Mouse (Mus musculus): ENCODE measurements around the gene Tmem80.

The Tmem80 gene

DNA sequence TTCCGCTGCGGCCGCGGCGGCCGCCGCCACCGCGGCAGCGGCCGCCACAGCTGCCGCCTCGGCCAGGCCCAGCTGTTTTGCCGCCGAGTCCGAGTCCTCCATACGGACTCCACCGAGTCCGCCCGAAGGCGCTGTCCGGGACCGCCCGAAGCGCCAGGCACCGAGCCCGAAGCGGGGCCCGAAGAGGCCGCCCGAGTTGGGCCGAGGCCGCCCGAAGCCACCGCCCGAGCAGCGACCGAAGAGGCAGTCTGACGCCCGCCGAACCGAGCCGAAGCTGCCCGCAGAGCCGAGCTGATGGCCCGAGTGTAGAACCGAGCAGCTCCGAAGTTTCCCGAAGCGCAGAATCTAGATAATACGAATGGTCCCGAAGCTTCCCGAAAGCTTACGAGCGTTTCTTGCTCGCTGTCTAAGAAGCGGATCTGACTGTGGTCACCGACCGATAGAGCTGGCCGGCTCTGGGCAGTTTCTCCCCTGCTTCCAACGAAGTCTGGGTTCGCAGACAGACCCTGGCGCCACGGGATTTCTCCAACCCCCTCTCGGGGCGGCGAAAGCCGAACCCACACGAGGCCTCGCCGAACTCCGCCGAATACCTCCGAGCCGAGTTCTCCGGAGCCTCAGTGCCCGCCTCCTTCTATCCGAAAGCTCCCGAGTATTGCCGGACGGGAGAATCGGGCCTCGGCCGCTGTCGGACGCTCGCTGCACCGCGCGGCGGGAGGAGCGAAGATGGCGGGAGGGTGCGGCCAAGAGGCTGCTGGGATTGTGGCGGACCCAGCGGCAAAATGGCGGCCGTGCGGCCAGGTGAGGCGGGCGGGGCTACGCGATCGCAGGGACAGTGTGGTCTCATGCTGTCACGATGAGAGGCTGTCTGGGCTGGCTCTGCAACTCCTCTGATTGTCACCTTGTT is at the start of gene Tmem80, which contains the start of gene Deaf1:
Tmem80 (plus strand) TSS at position 271 of the 904 bp plus-strand sequence.
Deaf1 (minus strand) TSS at position 222 of the 904 bp plus-strand sequence.
- peak; percentile 98 for DNase-seq (ENCODE audit: low spot score in 2 of 2)

DNA sequence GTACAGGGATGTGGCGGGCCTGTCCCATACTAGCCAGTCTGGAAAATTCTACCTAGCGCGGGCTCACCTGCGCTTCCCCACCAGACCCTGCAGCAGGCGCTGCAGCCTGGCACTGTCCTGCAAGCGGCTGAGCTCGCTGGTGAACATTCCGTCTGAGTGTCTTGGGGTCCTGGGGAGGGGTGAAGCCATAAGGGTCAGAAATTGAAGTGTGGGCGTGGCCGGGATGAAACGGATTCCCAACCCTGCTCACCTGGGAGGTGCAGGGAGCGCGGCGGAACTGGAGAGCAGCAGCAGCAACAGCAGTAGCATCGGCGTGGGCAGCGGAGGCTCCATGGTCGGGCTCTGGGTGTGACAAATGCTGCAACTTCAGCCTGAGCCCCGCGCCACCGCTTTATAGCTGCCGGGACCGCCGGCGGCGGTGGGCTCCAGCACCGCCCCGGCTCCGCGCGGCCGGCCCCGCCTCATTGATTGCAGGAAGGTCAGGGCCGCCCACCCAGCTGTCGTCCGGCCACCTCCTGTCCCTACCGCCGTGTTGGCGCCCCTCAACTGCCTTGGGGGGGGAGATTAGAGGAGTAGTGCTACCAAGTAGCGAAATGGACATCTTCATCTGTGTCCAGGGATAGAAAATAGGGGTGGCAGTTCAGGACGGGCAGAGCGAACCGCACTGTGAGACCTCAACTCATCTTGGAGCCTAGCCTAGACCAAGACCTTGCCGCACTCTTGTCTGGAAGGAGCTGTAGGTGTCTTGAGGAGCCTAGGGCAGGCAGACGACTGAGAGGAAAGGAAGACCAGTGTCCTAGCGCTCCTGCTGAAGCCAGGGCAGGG is 48.6 kb upstream of the Tmem80 start, which contains the start of gene Sct:
Sct (minus strand) TSS at position 368 of the 825 bp plus-strand sequence.
- DNase-seq (ENCODE audit: low spot score in 2 of 2), result no peak

- no peak for DNase-seq (ENCODE audit: low spot score in 2 of 2)
Measured at GRCm38 (mm10) chr7:141281442-141281841, 46.1 kb upstream of the Tmem80 start.

- no peak for DNase-seq (ENCODE audit: low spot score in 2 of 2)
Measured at GRCm38 (mm10) chr7:141282756-141283155, 44.8 kb upstream of the Tmem80 start.

DNA sequence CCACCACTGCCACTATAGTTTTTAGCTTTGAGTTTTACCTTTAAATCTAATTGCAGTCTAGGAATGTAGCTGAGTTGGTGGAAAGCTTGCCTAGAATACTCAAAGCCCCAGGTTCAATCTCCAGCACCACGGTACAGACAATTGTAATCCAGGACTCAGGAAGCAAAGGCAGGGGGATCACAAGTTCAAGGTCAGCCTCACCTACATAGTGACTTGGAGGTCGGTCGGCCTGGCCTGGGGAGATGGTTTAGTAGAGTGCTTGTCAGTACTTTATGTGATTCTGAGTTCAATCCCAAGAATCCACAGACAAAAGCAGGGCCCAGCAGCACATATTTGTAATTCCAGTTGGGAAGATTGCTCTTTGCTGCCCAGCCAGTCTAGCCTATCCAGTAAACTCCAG is 39.5 kb upstream of the Tmem80 start:
- DNase-seq (ENCODE audit: low spot score in 2 of 2), result no peak

- no peak for DNase-seq (ENCODE audit: low spot score in 2 of 2)
Measured at GRCm38 (mm10) chr7:141291921-141292582, 35.5 kb upstream of the Tmem80 start, which contains the start of gene Drd4. Gene Drd4 (plus strand): TSS chr7:141292006.

DNA sequence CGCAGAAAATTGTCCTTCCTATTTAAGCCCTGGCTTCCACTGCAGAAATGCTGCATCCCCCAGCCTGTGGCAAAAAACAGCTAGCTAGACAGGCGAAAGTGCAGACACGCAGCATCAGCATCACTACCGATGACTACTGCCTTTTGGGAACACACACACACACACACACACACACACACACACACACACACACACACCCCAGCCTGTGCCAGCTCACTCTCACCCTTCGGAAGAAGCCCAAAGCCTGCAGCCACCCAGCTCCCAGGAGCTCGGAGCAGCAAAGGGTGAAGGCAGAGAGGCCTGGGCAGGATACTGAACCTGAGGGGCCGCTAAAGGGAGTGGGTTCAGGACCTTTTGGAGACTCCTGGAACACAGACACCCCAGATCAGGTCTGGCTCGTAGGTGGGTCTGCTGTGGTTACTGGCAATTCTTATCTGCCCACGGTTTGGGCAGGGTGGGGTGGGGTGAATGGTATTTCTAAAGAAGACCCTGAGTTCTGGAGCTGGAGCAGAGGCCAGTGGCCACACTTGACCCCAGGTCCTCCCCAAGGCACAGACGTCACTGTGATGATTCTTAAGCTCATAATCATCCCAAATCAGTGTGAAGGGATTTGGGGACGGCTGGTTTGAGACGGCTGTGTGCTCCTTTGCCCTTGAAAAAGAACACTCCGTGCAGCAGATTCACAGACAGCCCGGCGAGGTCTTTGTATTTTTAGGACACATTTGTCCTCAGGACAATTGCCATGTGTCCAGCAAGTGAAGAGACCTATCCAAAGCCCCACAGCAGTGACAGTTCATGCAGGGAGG is 34.8 kb upstream of the Tmem80 start:
- DNase-seq (ENCODE audit: low spot score in 2 of 2), result no peak

- no peak for DNase-seq (ENCODE audit: low spot score in 2 of 2)
Measured at GRCm38 (mm10) chr7:141293852-141294471, 33.6 kb upstream of the Tmem80 start.

- DNase-seq (ENCODE audit: low spot score in 2 of 2), result no peak
Measured at GRCm38 (mm10) chr7:141294479-141294878, 33.1 kb upstream of the Tmem80 start.

DNA sequence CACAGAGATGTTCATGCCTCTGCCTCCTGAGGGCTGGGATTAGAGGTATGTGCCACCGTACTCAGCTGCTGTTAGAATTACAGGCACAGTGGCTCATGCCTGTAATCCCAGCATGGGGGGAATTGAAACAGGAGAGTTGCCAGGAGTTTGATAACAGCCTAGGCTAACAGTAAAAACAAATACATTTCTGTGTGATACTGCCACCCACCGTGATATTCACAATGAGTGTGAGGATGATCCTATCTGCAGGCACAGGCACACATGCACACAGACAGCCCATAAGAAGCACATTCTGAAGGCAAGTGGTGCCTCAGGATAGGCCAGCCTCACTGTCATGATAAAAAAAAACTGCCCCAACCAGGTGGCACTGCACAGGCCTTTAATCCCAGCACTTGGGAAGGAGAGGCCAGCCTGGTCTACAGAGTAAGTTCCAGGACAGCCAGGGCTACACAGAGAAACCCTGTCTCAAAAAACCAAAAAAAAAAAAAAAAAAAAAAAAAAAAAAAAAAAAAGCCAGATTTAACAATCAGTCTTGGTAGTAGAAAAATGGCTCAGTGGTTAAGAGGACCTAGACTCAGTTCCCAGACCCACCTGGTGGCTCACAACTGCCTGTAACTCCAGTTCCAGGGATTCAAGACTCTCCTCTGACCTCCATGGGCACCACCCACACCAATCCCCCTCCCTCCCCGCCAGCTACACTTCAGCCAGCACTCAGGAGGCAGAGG is 29.5 kb upstream of the Tmem80 start:
- no peak for DNase-seq (ENCODE audit: low spot score in 2 of 2)

DNA sequence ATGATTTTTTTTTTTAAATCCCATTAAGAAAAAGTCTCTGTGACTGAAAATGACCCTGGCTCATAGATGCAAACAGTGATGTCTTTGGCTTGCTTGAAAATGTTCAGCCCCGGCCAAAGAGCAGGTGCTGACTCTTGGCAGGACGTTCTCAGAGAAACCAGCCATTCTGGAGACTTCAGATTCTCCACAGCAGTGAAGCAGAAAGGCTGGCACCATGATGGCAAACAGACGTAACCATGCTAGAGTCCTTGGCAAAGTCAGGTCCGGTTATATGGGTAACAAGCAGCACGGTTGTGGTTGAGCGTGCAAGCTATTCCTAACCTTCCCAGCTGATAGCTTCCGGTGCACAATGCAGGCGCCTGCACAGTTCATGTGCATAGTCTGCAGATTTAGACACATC is 28.4 kb upstream of the Tmem80 start:
- no peak for DNase-seq (ENCODE audit: low spot score in 2 of 2)

DNA sequence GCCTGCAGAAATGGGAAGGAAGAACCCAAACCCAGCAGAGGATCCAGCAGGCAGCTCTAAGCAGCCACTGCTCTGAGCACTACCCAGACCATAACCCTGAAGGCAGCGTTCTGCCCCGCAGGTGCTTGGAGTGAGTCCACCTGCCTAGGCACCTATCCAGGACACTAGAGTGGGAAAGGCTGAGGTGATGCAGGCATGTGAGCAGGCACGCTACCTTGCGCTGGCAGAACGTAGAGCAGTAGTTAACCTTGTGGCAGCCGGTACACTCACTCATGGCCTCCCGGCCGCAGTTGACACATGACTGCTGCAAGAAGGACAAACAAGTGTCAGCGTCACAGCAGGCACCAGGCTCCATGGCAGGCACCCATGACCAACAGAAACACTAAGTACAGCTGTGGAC is 26.2 kb upstream of the Tmem80 start:
- DNase-seq (ENCODE audit: low spot score in 2 of 2), result no peak

- DNase-seq (ENCODE audit: low spot score in 2 of 2), result peak; percentile 27 to 44
Measured at GRCm38 (mm10) chr7:141302702-141303268, 24.8 kb upstream of the Tmem80 start.

DNA sequence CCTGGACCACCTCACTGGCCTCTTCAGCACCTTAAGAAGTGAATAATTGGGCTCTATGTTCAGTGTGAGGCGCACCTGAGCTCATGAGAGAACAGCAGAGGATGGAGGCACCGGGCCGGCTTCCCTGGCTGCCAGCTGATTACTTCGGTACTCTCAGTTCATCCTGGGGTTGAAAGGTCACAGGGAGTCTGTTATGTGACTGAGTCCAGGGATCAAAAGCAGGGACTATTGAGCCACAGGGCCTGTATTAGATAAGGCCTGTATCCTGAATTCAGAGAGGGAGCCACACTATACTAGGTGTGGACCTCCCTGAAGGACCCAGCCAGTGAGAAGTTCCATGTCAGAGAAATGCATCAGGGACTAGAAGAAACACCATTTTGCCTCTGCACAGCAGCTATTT is 23.0 kb upstream of the Tmem80 start:
- no peak for DNase-seq (ENCODE audit: low spot score in 2 of 2)

- DNase-seq (ENCODE audit: low spot score in 2 of 2), result no peak
Measured at GRCm38 (mm10) chr7:141314416-141314815, 13.1 kb upstream of the Tmem80 start.

GRCm38 (mm10) chr7:141315076-141315475 is 12.5 kb upstream of the Tmem80 start:
- DNase-seq (ENCODE audit: low spot score in 2 of 2), result no peak

DNA sequence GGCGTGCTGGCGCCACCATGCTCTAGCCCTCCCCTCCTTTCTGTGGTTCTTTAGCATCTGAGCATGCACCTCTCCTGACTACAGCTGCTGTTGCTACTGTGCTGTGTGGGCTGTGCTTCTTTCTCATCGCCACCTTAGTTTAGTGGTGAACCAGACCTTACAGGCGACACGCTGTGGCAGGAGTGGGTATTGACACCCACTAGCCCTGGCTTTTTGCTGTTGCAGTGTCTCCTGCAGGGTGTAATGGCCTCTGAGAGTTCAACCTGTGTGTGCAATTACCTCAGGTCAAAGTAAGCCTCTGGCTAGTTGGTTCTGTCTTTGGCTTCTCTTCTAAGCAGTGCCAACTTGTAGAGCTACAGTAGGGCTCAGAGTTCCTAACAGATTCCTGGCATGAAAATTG is 11.6 kb upstream of the Tmem80 start:
- DNase-seq (ENCODE audit: low spot score in 2 of 2), result peak; percentile 53 to 57

DNA sequence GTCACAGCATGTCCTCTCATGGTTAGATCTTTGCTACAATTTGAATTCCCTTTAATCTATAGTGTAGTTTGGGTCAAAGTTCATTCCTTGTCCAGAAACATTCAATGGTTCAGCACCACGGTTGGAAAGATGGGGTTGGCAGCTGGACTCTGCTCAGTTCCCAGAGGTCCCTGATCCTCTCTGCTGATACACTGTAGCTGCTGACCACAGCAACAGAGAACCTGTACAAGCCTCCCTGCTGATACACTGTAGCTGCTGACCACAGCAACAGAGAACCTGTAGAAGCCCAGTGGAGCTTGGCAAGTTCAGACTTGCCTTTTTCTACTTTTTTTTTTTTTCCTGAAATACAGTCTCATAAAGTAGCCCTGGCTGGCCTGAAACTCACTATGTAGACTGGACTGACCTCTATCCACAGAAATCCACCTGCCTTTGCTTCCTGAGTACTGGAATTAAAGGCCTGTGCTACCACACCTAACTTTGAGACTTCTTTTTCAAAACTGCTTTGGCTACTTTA is 9.9 kb upstream of the Tmem80 start:
- DNase-seq (ENCODE audit: low spot score in 2 of 2), result no peak

- no peak for DNase-seq (ENCODE audit: low spot score in 2 of 2)
Measured at GRCm38 (mm10) chr7:141319446-141319845, 8.1 kb upstream of the Tmem80 start.

Measured in spleen, postnatal 36 days (tissue).